Mouse (Mus musculus): Measurements from ENCODE around the gene Psd4.

DNA sequence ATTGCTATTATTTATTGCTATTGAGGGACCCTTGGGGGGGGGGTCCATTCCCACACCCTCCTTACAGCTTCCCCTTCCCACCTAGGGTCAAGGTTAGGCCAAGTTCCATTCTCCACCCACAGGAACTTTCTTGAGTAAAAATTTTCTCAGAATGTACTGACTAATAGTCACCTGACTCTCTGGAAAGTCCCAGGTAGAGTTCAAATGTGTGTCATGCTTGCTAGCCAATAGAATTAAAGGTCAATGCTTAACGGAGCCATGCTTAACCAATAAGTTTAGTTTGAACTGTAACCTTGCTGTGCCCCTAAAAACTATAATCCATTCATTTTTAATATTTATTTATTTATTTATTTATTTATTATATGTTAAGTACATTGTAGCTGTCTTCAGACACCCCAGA, 8.0 kb upstream of the Psd4 start:
- TF ChIP-seq CTCF (IDR thresholded peaks at IDR 0.05; ENCODE audit: extremely low read depth, insufficient read depth, insufficient read length, insufficient replicate concordance) (no peak), POLR2A (IDR thresholded peaks at IDR 0.05; ENCODE audit: low read depth, low read length) (no peak)

All from spleen, adult 2 months (tissue).